ENCODE assay signal across 23 mouse cellular contexts in genomic region chr10:56194310-56194709, GRCm38 (mm10). TPM values are rescaled to one million over a fixed set of nuclear protein-coding genes. Genes with fewer than 3 reads are reported as not detected.
DNase-seq lines count a peak whose midpoint lies in the region; ATAC-seq and TF ChIP-seq lines count a peak whose summit lies in the region.
"Had no signal": no experiment of that assay in that cellular context is flagged by ENCODE, and none has a peak within 500 bp of the region (broad histone marks: within the 10 kb centered on the region; RNA-seq: fewer than 3 reads in every experiment).

No protein-coding gene starts in this region.

- 76% methylated on average over 7 of the region's 7 CpGs for WGBS in embryonic facial prominence, embryonic 11.5 days
- WGBS in embryonic facial prominence, embryonic 10.5 days = 79% methylated on average over 7 of the region's 7 CpGs
- 53% methylated on average over 7 of the region's 7 CpGs for WGBS in midbrain, embryonic 13.5 days
- WGBS in midbrain, postnatal 0 days = 57% methylated on average over 7 of the region's 7 CpGs
- WGBS in midbrain, embryonic 15.5 days = 53% methylated on average over 7 of the region's 7 CpGs

- H3K4me2 ChIP-seq in embryonic facial prominence, embryonic 11.5 days (ENCODE audit: low read depth, low read length) = no peak overlapping the region
- H3K4me2 ChIP-seq in midbrain, embryonic 13.5 days (replicated peaks) = no peak overlapping the region
- no peak overlapping the region for H3K4me2 ChIP-seq in midbrain, postnatal 0 days (ENCODE audit: low read depth, low read length, poor library complexity, severe bottlenecking)
- H3K4me2 ChIP-seq in midbrain, embryonic 15.5 days = no peak overlapping the region
- H3K4me2 ChIP-seq: embryonic facial prominence, embryonic 13.5 days; heart, embryonic 11.5 days; hindbrain, embryonic 12.5 days; hindbrain, embryonic 15.5 days had no signal

- no peaks in the 10 kb centered on the region for H3K36me3 ChIP-seq in embryonic facial prominence, embryonic 11.5 days (replicated peaks; ENCODE audit: control insufficient read depth, insufficient read depth, low read depth, low read length)
- H3K36me3 ChIP-seq in embryonic facial prominence, embryonic 10.5 days (replicated peaks) = no peaks in the 10 kb centered on the region
- H3K36me3 ChIP-seq in midbrain, embryonic 13.5 days = no peaks in the 10 kb centered on the region
- H3K36me3 ChIP-seq in midbrain, postnatal 0 days (ENCODE audit: insufficient read depth, low read length) = no peaks in the 10 kb centered on the region
- H3K36me3 ChIP-seq in midbrain, embryonic 15.5 days (replicated peaks) = no peaks in the 10 kb centered on the region
- H3K36me3 ChIP-seq: embryonic facial prominence, embryonic 13.5 days; hindbrain, embryonic 12.5 days; hindbrain, embryonic 15.5 days had no signal

- TF ChIP-seq CTCF in midbrain, postnatal 0 days (IDR thresholded peaks at IDR 0.05) = no peak

- no peaks in the 10 kb centered on the region for H3K4me1 ChIP-seq in embryonic facial prominence, embryonic 11.5 days (ENCODE audit: control insufficient read depth, insufficient read depth, low read length)
- H3K4me1 ChIP-seq in embryonic facial prominence, embryonic 10.5 days = no peaks in the 10 kb centered on the region
- peaks cover 3% of the 10 kb centered on the region; the same call in 1 of the 2 replicates for H3K4me1 ChIP-seq in midbrain, embryonic 13.5 days (replicated peaks)
- no peaks in the 10 kb centered on the region for H3K4me1 ChIP-seq in midbrain, postnatal 0 days (ENCODE audit: insufficient read depth, low read length)
- 0 out of 2 replicates have a peak, but pooled peaks cover 6% of the 10 kb centered on the region for H3K4me1 ChIP-seq in midbrain, embryonic 15.5 days
- H3K4me1 ChIP-seq: embryonic facial prominence, embryonic 13.5 days; hindbrain, embryonic 12.5 days had no signal

- no peak overlapping the region for H3K27ac ChIP-seq in embryonic facial prominence, embryonic 11.5 days (replicated peaks; ENCODE audit: low read depth, low read length)
- no peak overlapping the region for H3K27ac ChIP-seq in embryonic facial prominence, embryonic 10.5 days (replicated peaks)
- H3K27ac ChIP-seq in midbrain, embryonic 13.5 days = no peak overlapping the region
- no peak overlapping the region for H3K27ac ChIP-seq in midbrain, postnatal 0 days (ENCODE audit: low read depth, low read length)
- no peak overlapping the region for H3K27ac ChIP-seq in midbrain, embryonic 15.5 days
- H3K27ac ChIP-seq: embryonic facial prominence, embryonic 13.5 days; heart, adult 2 months; hindbrain, embryonic 12.5 days; hindbrain, embryonic 15.5 days had no signal

- no peaks in the 10 kb centered on the region for H3K27me3 ChIP-seq in embryonic facial prominence, embryonic 11.5 days (ENCODE audit: control insufficient read depth, insufficient read depth, low read length)
- H3K27me3 ChIP-seq in embryonic facial prominence, embryonic 10.5 days (replicated peaks; ENCODE audit: low read depth, poor library complexity, severe bottlenecking) = no peaks in the 10 kb centered on the region
- H3K27me3 ChIP-seq in midbrain, embryonic 13.5 days = no peaks in the 10 kb centered on the region
- H3K27me3 ChIP-seq in midbrain, postnatal 0 days (ENCODE audit: insufficient read depth, low read length) = no peaks in the 10 kb centered on the region
- H3K27me3 ChIP-seq in midbrain, embryonic 15.5 days (replicated peaks) = no peaks in the 10 kb centered on the region
- H3K27me3 ChIP-seq: embryonic facial prominence, embryonic 13.5 days; hindbrain, embryonic 12.5 days; hindbrain, embryonic 15.5 days had no signal

- ATAC-seq in embryonic facial prominence, embryonic 11.5 days (replicated peaks; ENCODE audit: insufficient number of reproducible peaks, low FRiP score, low TSS enrichment, low read depth) = 0 out of 2 replicates have a peak, but pooled peaks have one; percentile 29
- ATAC-seq in midbrain, embryonic 13.5 days = peak; percentile 37; the same call in 1 of the 2 replicates
- ATAC-seq in midbrain, postnatal 0 days (ENCODE audit: low FRiP score) = no peak; the same call in 1 of the 2 replicates
- ATAC-seq in midbrain, embryonic 15.5 days (replicated peaks) = peak; percentile 75; the same call in 1 of the 2 replicates
- ATAC-seq: activated CD4-positive, CD25-positive, alpha-beta regulatory T cell, adult 4 months; forebrain, embryonic 16.5 days had no signal

- no peaks in the 10 kb centered on the region for H3K9me3 ChIP-seq in embryonic facial prominence, embryonic 11.5 days (replicated peaks; ENCODE audit: control insufficient read depth, low read length)
- no peaks in the 10 kb centered on the region for H3K9me3 ChIP-seq in embryonic facial prominence, embryonic 10.5 days
- H3K9me3 ChIP-seq in midbrain, embryonic 13.5 days = no peaks in the 10 kb centered on the region
- H3K9me3 ChIP-seq in midbrain, postnatal 0 days (ENCODE audit: low read length) = no peaks in the 10 kb centered on the region
- no peaks in the 10 kb centered on the region for H3K9me3 ChIP-seq in midbrain, embryonic 15.5 days
- H3K9me3 ChIP-seq: embryonic facial prominence, embryonic 13.5 days; hindbrain, embryonic 12.5 days; hindbrain, embryonic 15.5 days had no signal

- no peak overlapping the region for H3K4me3 ChIP-seq in embryonic facial prominence, embryonic 11.5 days (ENCODE audit: low read depth, low read length)
- no peak overlapping the region for H3K4me3 ChIP-seq in embryonic facial prominence, embryonic 10.5 days
- H3K4me3 ChIP-seq in midbrain, embryonic 13.5 days (replicated peaks) = no peak overlapping the region
- H3K4me3 ChIP-seq in midbrain, postnatal 0 days (ENCODE audit: low read depth, low read length) = no peak overlapping the region
- H3K4me3 ChIP-seq in midbrain, embryonic 15.5 days = no peak overlapping the region
- H3K4me3 ChIP-seq: embryonic facial prominence, embryonic 13.5 days; erythroblast, embryonic 14.5 days; heart, adult 2 months; hindbrain, embryonic 12.5 days; hindbrain, embryonic 15.5 days had no signal

- H3K9ac ChIP-seq in embryonic facial prominence, embryonic 11.5 days (replicated peaks; ENCODE audit: low read length) = no peak overlapping the region
- H3K9ac ChIP-seq in midbrain, embryonic 13.5 days (replicated peaks) = no peak overlapping the region
- H3K9ac ChIP-seq in midbrain, postnatal 0 days (replicated peaks; ENCODE audit: low read length, poor library complexity, severe bottlenecking) = no peak overlapping the region
- no peak overlapping the region for H3K9ac ChIP-seq in midbrain, embryonic 15.5 days
- H3K9ac ChIP-seq: embryonic facial prominence, embryonic 13.5 days; hindbrain, embryonic 12.5 days; hindbrain, embryonic 15.5 days had no signal

- no peak for DNase-seq in embryonic facial prominence, embryonic 11.5 days (ENCODE audit: low spot score)
- DNase-seq in embryonic facial prominence, embryonic 10.5 days (ENCODE audit: low spot score) = no peak
- DNase-seq in heart, adult 11 months = peak; percentile 70
- no peak for DNase-seq in heart, adult 8-10 months (ENCODE audit: low spot score)
- DNase-seq in midbrain, postnatal 0 days (ENCODE audit: low spot score) = no peak
- no peak for DNase-seq in kidney, adult 11 months
- DNase-seq: adrenal gland, adult 8-10 months; adrenal gland, postnatal 25 days; cerebellum, adult 18-20 months; cerebellum, adult 9-10 months; cerebellum, postnatal 14 days; gastrocnemius, postnatal 10 days; gastrocnemius, postnatal 36 days; heart, adult 2 months had no signal

RNA-seq across cellular contexts. Expression of gene Tbc1d32, which starts 34.2 kb away (rescaled TPM):
- polyA plus RNA-seq in embryonic facial prominence, embryonic 11.5 days (2014; fragmentation: Nextera tagmentation; extraction: Ambion mirVana) = 4.0 and 4.1 TPM in 2 replicates
- polyA plus RNA-seq in embryonic facial prominence, embryonic 10.5 days (2016; fragmentation: Nextera tagmentation; extraction: Ambion mirVana) = 4.2 and 4.4 TPM in 2 replicates
- 1 to 10 TPM; 3.6 to 5.0 (median 4.1) TPM for total RNA-seq in heart, adult 8-10 months (2022)
- polyA plus RNA-seq in midbrain, embryonic 13.5 days (2015; fragmentation: Nextera tagmentation; extraction: Ambion mirVana) = 3.1 and 3.5 TPM in 2 replicates
- 5.5 and 7.2 TPM in 2 replicates for total RNA-seq in midbrain, postnatal 0 days (2014; rRNA removed)
- polyA plus RNA-seq in midbrain, postnatal 0 days (2015; fragmentation: Nextera tagmentation; extraction: Ambion mirVana) = 1.8 and 2.1 TPM in 2 replicates
- polyA plus RNA-seq in midbrain, embryonic 15.5 days (2015; fragmentation: Nextera tagmentation; extraction: Ambion mirVana) = 2.5 and 3.0 TPM in 2 replicates
- polyA plus RNA-seq: erythroblast, embryonic 14.5 days had no signal
